Mouse (Mus musculus) stomach, embryonic 16.5 days (tissue): ENCODE data around the gene Dytn. TPM values are rescaled to one million over a fixed set of nuclear protein-coding genes. Genes with fewer than 3 reads are reported as not detected.

Experiments used
- ATAC-seq: fragments of 200-750 bp; cut with Nextera tagmentation; 2 replicates; pipeline ENCODE4 v1.8.0; 2017; ENCODE audit warnings: moderate number of reproducible peaks, moderate TSS enrichment; ENCODE audit not compliant: insufficient read depth, low FRiP score
- H3K27ac ChIP-seq: fragments of 300-500 bp; sonication (generic); 2 replicates; pipeline ENCODE4 v1.5.1; 2014; ENCODE audit warnings: low read length
- H3K27me3 ChIP-seq: fragments of 300-500 bp; sonication (generic); 2 replicates; pipeline ENCODE4 v1.6.1; 2014; ENCODE audit warnings: low read length, control low read depth, mixed read lengths; ENCODE audit not compliant: control insufficient read depth, insufficient read depth
- H3K36me3 ChIP-seq: fragments of 300-500 bp; sonication (generic); 2 replicates; pipeline ENCODE4 v1.6.1; 2014; ENCODE audit warnings: low read length; ENCODE audit not compliant: control insufficient read depth, insufficient read depth
- H3K4me1 ChIP-seq: fragments of 300-500 bp; sonication (generic); 2 replicates; pipeline ENCODE4 v1.6.1; 2014; ENCODE audit warnings: low read length, control low read depth, mixed read lengths; ENCODE audit not compliant: control insufficient read depth, insufficient read depth
- H3K4me2 ChIP-seq: fragments of 300-500 bp; sonication (generic); 2 replicates; pipeline ENCODE4 v1.6.1; 2014; ENCODE audit warnings: low read depth, low read length, mixed read lengths
- H3K4me3 ChIP-seq: fragments of 300-500 bp; sonication (generic); replicated peaks from 2 replicates; pipeline ENCODE4 v1.5.1; 2014; ENCODE audit warnings: mild to moderate bottlenecking, low read length
- H3K9ac ChIP-seq: fragments of 300-500 bp; sonication (generic); 2 replicates; pipeline ENCODE4 v1.6.1; 2014; ENCODE audit warnings: low read length
- H3K9me3 ChIP-seq: fragments of 300-500 bp; sonication (generic); replicated peaks from 2 replicates; pipeline ENCODE4 v1.6.1; 2016; ENCODE audit warnings: low read length, control low read depth; ENCODE audit not compliant: control insufficient read depth
- WGBS: fragments of 180-500 bp; shearing (Covaris S2); extraction: QIAGEN DNeasy Blood & Tissue Kit; methylation state at CpG from one replicate; pipeline ENCODE4 v1.1.7; 2014; 5-methylcytosine and 5-hydroxymethylcytosine counted together
- polyA plus RNA-seq: library from polyadenylated mRNA; unstranded; fragments of >200 nt; fragmentation: Nextera tagmentation; extraction: Ambion mirVana; gene quantifications from 2 replicates; pipeline ENCODE4 v1.2.1, GENCODE M21; 2015

The Dytn gene
- polyA plus RNA-seq, 1 experiment from 2014 or later, result not detected

GRCm38 (mm10) chr1:63614594-63614993 is 72.1 kb downstream of the Dytn start:
- no peak for ATAC-seq
- Histone ChIP-seq H3K4me1 (no peaks in the 10 kb centered on the region), H3K4me3 (no peak overlapping the region), H3K27ac (no peak overlapping the region), H3K4me2 (no peak overlapping the region), H3K9me3 (no peaks in the 10 kb centered on the region), H3K36me3 (no peaks in the 10 kb centered on the region), H3K9ac (no peak overlapping the region), H3K27me3 (no peaks in the 10 kb centered on the region)
- under 1% methylated on average over 11 of the region's 11 CpGs for WGBS

GRCm38 (mm10) chr1:63609613-63610012 is 77.1 kb downstream of the Dytn start:
- no peaks in the 10 kb centered on the region for H3K36me3 ChIP-seq
- H3K9ac ChIP-seq, result no peak overlapping the region
- H3K4me1 ChIP-seq, result no peaks in the 10 kb centered on the region
- no peak overlapping the region for H3K4me3 ChIP-seq
- ATAC-seq, result no peak
- H3K27me3 ChIP-seq, result no peaks in the 10 kb centered on the region
- no peak overlapping the region for H3K27ac ChIP-seq
- H3K4me2 ChIP-seq, result no peak overlapping the region
- H3K9me3 ChIP-seq, result no peaks in the 10 kb centered on the region
- 87% methylated on average over 4 of the region's 4 CpGs for WGBS

- Histone ChIP-seq H3K4me3 (no peak overlapping the region), H3K36me3 (no peaks in the 10 kb centered on the region), H3K9me3 (no peaks in the 10 kb centered on the region), H3K4me2 (no peak overlapping the region), H3K27me3 (no peaks in the 10 kb centered on the region), H3K27ac (no peak overlapping the region), H3K4me1 (no peaks in the 10 kb centered on the region), H3K9ac (no peak overlapping the region)
- ATAC-seq, result no peak
- WGBS, result 9% methylated on average over 3 of the region's 3 CpGs
Observed at GRCm38 (mm10) chr1:63603870-63604500, 82.7 kb downstream of the Dytn start.

- no peaks in the 10 kb centered on the region for H3K9me3 ChIP-seq
- no peak overlapping the region for H3K4me2 ChIP-seq
Observed at GRCm38 (mm10) chr1:63586869-63587268, 99.9 kb downstream of the Dytn start.

GRCm38 (mm10) chr1:63579153-63579552 is 107.6 kb downstream of the Dytn start:
- no peak overlapping the region for H3K4me3 ChIP-seq
- no peak for ATAC-seq
- no peak overlapping the region for H3K4me2 ChIP-seq
- H3K9me3 ChIP-seq, result no peaks in the 10 kb centered on the region
- no peak overlapping the region for H3K27ac ChIP-seq
- H3K27me3 ChIP-seq, result no peaks in the 10 kb centered on the region
- 78% methylated on average over 8 of the region's 8 CpGs for WGBS
- no peak overlapping the region for H3K9ac ChIP-seq
- H3K4me1 ChIP-seq, result no peaks in the 10 kb centered on the region
- H3K36me3 ChIP-seq, result no peaks in the 10 kb centered on the region

More at GRCm38 (mm10) chr1:63586869-63587268, 99.9 kb downstream of the Dytn start:
- Histone ChIP-seq H3K27me3 (no peaks in the 10 kb centered on the region), H3K27ac (no peak overlapping the region), H3K4me3 (no peak overlapping the region), H3K9ac (no peak overlapping the region), H3K4me1 (no peaks in the 10 kb centered on the region), H3K36me3 (no peaks in the 10 kb centered on the region)
- WGBS, result 66% methylated on average over 7 of the region's 7 CpGs
- ATAC-seq, result no peak

GRCm38 (mm10) chr1:63576803-63577202 is 109.9 kb downstream of the Dytn start:
- Histone ChIP-seq H3K4me1 (no peaks in the 10 kb centered on the region), H3K9me3 (no peaks in the 10 kb centered on the region), H3K4me3 (no peak overlapping the region), H3K27me3 (no peaks in the 10 kb centered on the region), H3K36me3 (no peaks in the 10 kb centered on the region), H3K4me2 (no peak overlapping the region), H3K9ac (no peak overlapping the region), H3K27ac (no peak overlapping the region)
- WGBS, result 57% methylated on average over 5 of the region's 5 CpGs
- no peak for ATAC-seq

- no peaks in the 10 kb centered on the region for H3K9me3 ChIP-seq
- no peak overlapping the region for H3K9ac ChIP-seq
- ATAC-seq, result no peak
- 45% methylated on average over 12 of the region's 12 CpGs for WGBS
- no peaks in the 10 kb centered on the region for H3K4me1 ChIP-seq
- no peaks in the 10 kb centered on the region for H3K36me3 ChIP-seq
- H3K27ac ChIP-seq, result no peak overlapping the region
- no peak overlapping the region for H3K4me3 ChIP-seq
- H3K27me3 ChIP-seq, result no peaks in the 10 kb centered on the region
- H3K4me2 ChIP-seq, result no peak overlapping the region
Observed at GRCm38 (mm10) chr1:63573864-63574611, 112.7 kb downstream of the Dytn start.

GRCm38 (mm10) chr1:63573432-63573831 is 113.3 kb downstream of the Dytn start:
- no peak overlapping the region for H3K27ac ChIP-seq
- H3K4me3 ChIP-seq, result no peak overlapping the region
- no peaks in the 10 kb centered on the region for H3K27me3 ChIP-seq
- no peak overlapping the region for H3K9ac ChIP-seq
- H3K4me1 ChIP-seq, result no peaks in the 10 kb centered on the region
- ATAC-seq, result no peak
- H3K36me3 ChIP-seq, result no peaks in the 10 kb centered on the region
- no peak overlapping the region for H3K4me2 ChIP-seq
- 54% methylated on average over 6 of the region's 6 CpGs for WGBS
- H3K9me3 ChIP-seq, result no peaks in the 10 kb centered on the region
